Mouse (Mus musculus) brown adipose tissue, adult 24 weeks (tissue): ENCODE results near the gene Sf3b5. TPM values are rescaled to one million over a fixed set of nuclear protein-coding genes. Genes with fewer than 3 reads are reported as not detected.

Experiments used
- H3K27ac ChIP-seq: fragments of 200-500 bp; replicated peaks from 2 replicates; pipeline ENCODE4 v1.5.1; 2012; ENCODE audit warnings: low read depth, mild to moderate bottlenecking, low read length
- H3K4me1 ChIP-seq: fragments of 200-500 bp; 2 replicates; pipeline ENCODE4 v1.6.1; 2012; ENCODE audit warnings: low read length, mixed read lengths; ENCODE audit not compliant: control insufficient read depth, insufficient read depth, insufficient read length
- H3K4me3 ChIP-seq: fragments of 200-500 bp; 2 replicates; pipeline ENCODE4 v1.5.1; 2012; ENCODE audit warnings: low read depth, mild to moderate bottlenecking, low read length, moderate library complexity; ENCODE audit not compliant: insufficient read depth
- polyA plus RNA-seq: library from polyadenylated mRNA; stranded (reverse); fragments of >200 nt; gene quantifications from 2 replicates; pipeline ENCODE4 v1.2.4, GENCODE M21; 2012; ENCODE audit not compliant: missing spikeins, insufficient read depth, insufficient read length

The Sf3b5 gene
- 12.4 and 13.7 TPM in 2 replicates for polyA plus RNA-seq

GRCm38 (mm10) chr10:13005043-13005442 is at the start of gene Sf3b5:
TSS of gene Sf3b5 (plus strand) at chr10:13005343.
- Histone ChIP-seq H3K4me1 (no peaks in the 10 kb centered on the region), H3K4me3 (no peak within 1 kb of the TSS), H3K27ac (no peak within 1 kb of the TSS)

GRCm38 (mm10) chr10:12955831-12956230 is 49.3 kb upstream of the Sf3b5 start:
- Histone ChIP-seq H3K4me3 (no peak overlapping the region), H3K4me1 (no peaks in the 10 kb centered on the region), H3K27ac (no peak overlapping the region)

DNA sequence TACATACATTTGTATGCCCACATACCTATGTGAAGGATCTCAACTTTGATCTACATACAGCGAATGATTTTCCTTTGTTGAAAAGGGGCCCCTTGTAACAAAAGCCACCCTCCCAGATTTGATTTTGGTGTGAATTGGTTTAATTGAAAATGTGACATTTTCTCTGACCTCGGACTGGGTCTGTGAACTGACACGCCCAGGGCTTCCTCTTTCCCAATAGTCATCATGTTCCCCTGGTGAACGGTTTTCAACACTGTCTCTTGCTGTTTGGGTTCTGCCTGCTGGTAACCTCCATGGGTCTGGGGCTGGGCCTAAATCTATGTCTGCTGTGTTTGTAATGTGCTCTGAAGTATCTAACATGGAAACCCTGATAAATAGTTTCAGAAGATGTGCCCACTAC is 47.9 kb upstream of the Sf3b5 start:
- H3K27ac ChIP-seq: no peak overlapping the region
- no peaks in the 10 kb centered on the region for H3K4me1 ChIP-seq

DNA sequence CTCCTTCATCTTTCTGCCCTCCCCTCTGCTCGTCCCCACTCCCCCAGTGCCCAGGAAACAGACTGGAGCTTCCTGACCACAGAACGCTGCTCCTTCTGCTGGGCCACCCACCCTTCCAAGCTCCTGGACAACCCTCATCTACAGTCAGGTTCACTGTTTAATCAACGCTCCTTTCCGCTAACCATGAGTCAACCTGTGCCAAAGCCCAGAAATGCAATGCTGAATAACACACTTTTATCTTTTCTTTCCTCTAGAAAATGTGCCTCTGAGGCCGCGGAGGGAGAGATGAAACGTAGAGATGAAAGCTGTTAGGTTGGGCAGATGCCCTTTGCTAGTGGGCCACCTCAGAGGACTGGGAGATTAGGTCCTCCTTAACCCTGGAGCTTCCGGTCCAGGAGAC is 43.6 kb upstream of the Sf3b5 start:
- Histone ChIP-seq H3K27ac (no peak overlapping the region), H3K4me3 (no peak overlapping the region), H3K4me1 (no peaks in the 10 kb centered on the region)

More for the DNA sequence above, 47.9 kb upstream of the Sf3b5 start:
- H3K4me3 ChIP-seq: no peak overlapping the region

- no peak overlapping the region for H3K4me3 ChIP-seq
- no peak overlapping the region for H3K27ac ChIP-seq
- no peaks in the 10 kb centered on the region for H3K4me1 ChIP-seq
Measured at GRCm38 (mm10) chr10:12962238-12962637, 42.9 kb upstream of the Sf3b5 start.

DNA sequence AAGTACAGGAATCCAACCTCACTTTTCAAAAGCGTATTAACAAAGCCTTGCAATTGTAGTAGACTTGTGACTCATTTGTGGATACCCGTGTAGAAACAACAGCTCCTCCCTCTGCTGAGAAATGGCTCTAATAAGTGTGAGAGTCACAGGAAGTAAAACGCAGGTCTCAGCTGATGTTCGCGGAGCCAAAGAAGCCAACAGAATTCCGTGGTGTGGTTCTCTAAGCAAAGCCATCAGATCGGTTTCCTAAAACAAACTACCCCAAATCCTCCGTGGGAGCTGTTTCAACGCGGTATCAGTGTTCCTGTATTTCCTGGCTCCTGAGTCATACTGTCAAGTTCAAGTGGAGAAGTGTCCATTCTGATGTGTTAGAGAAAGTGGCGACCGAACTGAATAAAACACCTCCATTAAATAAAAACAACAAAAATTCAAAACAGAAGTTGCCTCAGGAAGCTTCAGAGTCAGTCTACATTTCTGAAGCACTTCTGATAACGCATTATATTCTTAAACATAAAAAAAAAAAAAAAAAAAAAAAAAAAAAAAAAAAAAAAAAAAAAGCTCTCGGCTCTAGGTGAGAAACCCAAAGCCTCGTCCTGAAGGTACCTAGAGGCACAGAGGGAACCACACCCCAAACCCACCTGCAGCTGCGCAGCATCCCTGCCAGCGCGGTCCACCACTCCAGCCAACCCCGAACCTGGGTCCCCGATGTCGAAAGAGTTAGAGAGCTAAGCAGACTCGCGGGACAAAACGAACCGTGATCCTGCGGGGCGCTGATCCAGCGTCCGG is 41.6 kb upstream of the Sf3b5 start:
- peak overlapping the region; percentile 82 for H3K4me3 ChIP-seq
- H3K27ac ChIP-seq: no peak overlapping the region
- no peaks in the 10 kb centered on the region for H3K4me1 ChIP-seq

- Histone ChIP-seq H3K27ac (no peak within 1 kb of the TSS), H3K4me1 (no peaks in the 10 kb centered on the region), H3K4me3 (peak within 1 kb of the TSS; percentile 82)
Measured at GRCm38 (mm10) chr10:12964151-12965075, 40.7 kb upstream of the Sf3b5 start, which contains the start of gene Stx11. TSS of gene Stx11 (minus strand) at chr10:12964298.

DNA sequence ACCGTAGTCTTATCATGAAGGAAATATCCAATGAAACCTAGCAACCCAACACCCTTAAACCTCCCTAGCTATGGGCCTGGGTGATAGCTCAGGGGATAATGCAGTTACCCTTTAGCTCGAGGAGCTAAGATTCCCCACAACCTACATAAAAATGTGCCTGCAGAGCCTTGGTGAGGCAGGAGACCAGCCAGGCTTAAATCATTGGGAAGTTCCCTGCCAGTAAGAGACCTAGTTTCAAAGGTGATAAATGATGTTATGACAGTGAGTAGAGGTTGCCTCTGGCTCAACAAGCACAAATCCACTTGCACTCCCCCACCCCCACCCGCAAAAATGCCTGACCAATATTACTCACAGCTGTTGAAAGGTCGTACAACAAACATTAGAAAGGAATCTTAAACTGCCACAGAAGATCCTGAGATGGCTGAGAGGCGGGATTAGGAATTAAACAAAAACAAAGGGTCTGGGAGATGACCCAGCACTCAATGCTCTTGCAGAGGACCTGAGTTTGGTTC is 39.4 kb upstream of the Sf3b5 start:
- Histone ChIP-seq H3K4me1 (no peaks in the 10 kb centered on the region), H3K27ac (no peak overlapping the region), H3K4me3 (no peak overlapping the region)

- Histone ChIP-seq H3K27ac (no peak overlapping the region), H3K4me1 (no peaks in the 10 kb centered on the region), H3K4me3 (no peak overlapping the region)
Measured at GRCm38 (mm10) chr10:12974572-12974971, 30.6 kb upstream of the Sf3b5 start.

DNA sequence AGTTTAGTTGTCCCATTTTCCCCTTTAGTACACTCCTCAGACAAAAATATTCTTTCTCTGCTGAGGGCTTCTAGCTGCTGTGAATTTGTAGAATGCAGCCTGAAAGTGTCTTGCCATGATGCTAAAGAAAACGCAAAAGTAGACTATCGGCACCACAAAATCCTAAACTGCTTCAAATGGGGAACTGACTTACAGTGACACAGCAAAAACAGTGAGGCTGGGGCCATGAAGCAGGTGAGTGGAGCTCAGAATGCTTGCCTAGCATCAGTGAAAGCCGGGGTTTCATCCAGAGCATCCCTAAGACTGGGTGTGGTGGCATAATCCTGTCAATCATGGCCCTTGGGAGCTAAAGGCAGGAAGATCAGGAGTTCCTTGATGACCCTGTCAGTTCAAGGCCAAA is 29.7 kb upstream of the Sf3b5 start:
- H3K4me1 ChIP-seq: no peaks in the 10 kb centered on the region

DNA sequence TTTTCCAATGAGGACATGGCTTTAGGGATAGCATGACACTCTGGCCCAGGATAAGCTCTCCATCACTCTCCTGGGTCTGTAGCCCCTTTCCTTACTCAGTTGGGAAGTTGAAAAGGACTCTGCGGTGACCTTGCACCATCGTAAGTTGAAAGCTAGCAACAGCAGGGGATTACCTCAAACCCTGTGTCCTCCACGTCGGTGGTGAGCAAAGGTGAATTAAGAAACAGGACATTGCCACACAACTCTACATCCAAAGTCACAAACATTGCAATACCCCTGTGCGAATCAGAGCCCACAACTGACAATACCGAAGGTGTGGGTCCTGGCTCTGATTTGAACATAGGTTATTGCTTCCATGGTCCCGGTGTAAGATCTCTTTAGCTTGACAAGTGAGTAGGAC is 29.2 kb upstream of the Sf3b5 start:
- Histone ChIP-seq H3K27ac (no peak overlapping the region), H3K4me3 (no peak overlapping the region), H3K4me1 (no peaks in the 10 kb centered on the region)

More for the DNA sequence above, 29.7 kb upstream of the Sf3b5 start:
- Histone ChIP-seq H3K4me3 (no peak overlapping the region), H3K27ac (no peak overlapping the region)

- Histone ChIP-seq H3K27ac (no peak overlapping the region), H3K4me1 (no peaks in the 10 kb centered on the region), H3K4me3 (no peak overlapping the region)
Measured at GRCm38 (mm10) chr10:12976552-12976951, 28.6 kb upstream of the Sf3b5 start.

DNA sequence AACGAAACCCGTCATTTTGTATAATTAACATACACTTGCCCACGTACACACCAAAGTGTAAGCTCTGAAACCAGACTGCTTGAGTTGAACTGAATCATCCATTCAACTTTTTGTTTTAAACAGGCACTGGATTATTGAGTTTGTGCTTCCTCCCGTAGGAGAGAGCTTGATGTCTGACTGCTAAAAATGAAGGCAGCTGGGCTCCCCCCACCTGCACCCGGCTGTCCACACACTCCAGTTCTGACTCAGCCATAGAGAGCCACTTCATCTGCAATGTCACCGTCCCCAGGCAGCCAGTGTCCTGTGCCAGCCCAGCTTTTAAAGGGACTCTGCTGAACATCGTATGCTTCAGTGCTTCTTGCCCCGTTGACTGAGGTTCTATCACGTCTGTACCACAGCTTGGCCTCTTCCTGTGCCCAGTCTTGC is 27.3 kb upstream of the Sf3b5 start:
- Histone ChIP-seq H3K4me3 (no peak overlapping the region), H3K4me1 (no peaks in the 10 kb centered on the region)

GRCm38 (mm10) chr10:12981071-12981470 is 24.1 kb upstream of the Sf3b5 start:
- Histone ChIP-seq H3K4me3 (no peak overlapping the region), H3K27ac (0 out of 2 replicates have a peak overlapping the region, but pooled peaks have one; percentile 26), H3K4me1 (no peaks in the 10 kb centered on the region)

More for the DNA sequence above, 27.3 kb upstream of the Sf3b5 start:
- H3K27ac ChIP-seq: no peak overlapping the region

GRCm38 (mm10) chr10:12983516-12983915 is 21.6 kb upstream of the Sf3b5 start:
- H3K4me3 ChIP-seq: no peak overlapping the region
- no peaks in the 10 kb centered on the region for H3K4me1 ChIP-seq
- H3K27ac ChIP-seq: no peak overlapping the region
